Comparison of ENCODE assay signal across 33 mouse cellular contexts in the genomic region with DNA sequence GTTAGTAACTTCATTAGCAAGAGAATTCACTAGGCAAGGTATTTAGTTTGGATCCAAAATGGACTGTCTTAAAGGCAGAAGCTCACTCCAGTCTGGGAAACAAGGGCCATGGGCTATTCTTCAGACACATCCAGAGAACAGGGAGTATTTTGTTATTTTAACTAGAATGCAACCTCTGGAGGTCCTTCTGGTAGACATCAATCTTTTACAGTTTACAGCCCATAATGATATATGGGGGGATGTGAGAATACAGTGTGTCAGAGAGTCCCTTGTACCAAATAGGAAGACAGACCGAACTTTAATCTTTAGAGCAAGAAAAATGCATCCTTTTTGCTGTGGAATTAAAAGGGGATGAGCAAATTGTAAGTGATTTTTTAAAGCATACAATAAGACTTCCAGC.
"Had no signal": no experiment of that assay in that cellular context is flagged by ENCODE, and none has a peak within 500 bp of the region (broad histone marks: within the 10 kb centered on the region; RNA-seq: fewer than 3 reads in every experiment).

No protein-coding gene starts in this region.

- DNase-seq: heart, adult 18-20 months; heart, adult 2 months; heart, postnatal 10 days; heart, postnatal 14 days; heart, postnatal 36 days; heart, postnatal 4 days; kidney, adult 11 months; kidney, adult 18-20 months; kidney, adult 2 months; kidney, adult 9 months; kidney, postnatal 10 days; kidney, postnatal 14 days; kidney, postnatal 25 days; layer of hippocampus, adult 9-11 months; layer of hippocampus, postnatal 36 days had no signal

- H3K36me3 ChIP-seq: heart, embryonic 10.5 days; heart, embryonic 12.5 days; heart, embryonic 13.5 days; heart, embryonic 15.5 days; hindbrain, embryonic 10.5 days; hindbrain, embryonic 12.5 days; hindbrain, embryonic 13.5 days; hindbrain, embryonic 15.5 days; intestine, embryonic 15.5 days had no signal

- H3K4me1 ChIP-seq: heart, embryonic 10.5 days; heart, embryonic 12.5 days; heart, embryonic 13.5 days; heart, embryonic 15.5 days; hindbrain, embryonic 10.5 days; hindbrain, embryonic 12.5 days; hindbrain, embryonic 13.5 days; hindbrain, embryonic 15.5 days; intestine, embryonic 15.5 days had no signal

- H3K4me3 ChIP-seq: heart, adult 2 months; heart, embryonic 10.5 days; heart, embryonic 12.5 days; heart, embryonic 13.5 days; heart, embryonic 15.5 days; hindbrain, embryonic 10.5 days; hindbrain, embryonic 12.5 days; hindbrain, embryonic 13.5 days; hindbrain, embryonic 15.5 days; intestine, embryonic 15.5 days; layer of hippocampus, adult 2 months; left cerebral cortex, adult 2 months had no signal

- H3K27me3 ChIP-seq: heart, embryonic 12.5 days; heart, embryonic 13.5 days; heart, embryonic 15.5 days; hindbrain, embryonic 12.5 days; hindbrain, embryonic 13.5 days; hindbrain, embryonic 15.5 days; intestine, embryonic 15.5 days had no signal

- H3K27ac ChIP-seq: heart, adult 2 months; heart, embryonic 10.5 days; heart, embryonic 13.5 days; heart, embryonic 15.5 days; hindbrain, embryonic 10.5 days; hindbrain, embryonic 12.5 days; hindbrain, embryonic 13.5 days; hindbrain, embryonic 14.5 days; hindbrain, embryonic 15.5 days; hindbrain, postnatal 0 days; intestine, embryonic 15.5 days; layer of hippocampus, adult 2 months; left cerebral cortex, adult 2 months had no signal

- H3K9me3 ChIP-seq: heart, embryonic 10.5 days; heart, embryonic 12.5 days; heart, embryonic 13.5 days; heart, embryonic 15.5 days; hindbrain, embryonic 10.5 days; hindbrain, embryonic 12.5 days; hindbrain, embryonic 13.5 days; hindbrain, embryonic 15.5 days; intestine, embryonic 15.5 days had no signal

- H3K4me2 ChIP-seq: heart, embryonic 11.5 days; heart, embryonic 12.5 days; heart, embryonic 13.5 days; heart, embryonic 15.5 days; hindbrain, embryonic 12.5 days; hindbrain, embryonic 13.5 days; hindbrain, embryonic 14.5 days; hindbrain, embryonic 15.5 days; intestine, embryonic 15.5 days had no signal

- ATAC-seq: hindbrain, embryonic 16.5 days; hindbrain, postnatal 0 days; inflammation-experienced regulatory T-cells, adult 6 months; intestine, embryonic 15.5 days; intestine, embryonic 16.5 days; intestine, postnatal 0 days had no signal

- H3K9ac ChIP-seq: heart, embryonic 12.5 days; heart, embryonic 13.5 days; heart, embryonic 15.5 days; hindbrain, embryonic 12.5 days; hindbrain, embryonic 13.5 days; hindbrain, embryonic 14.5 days; hindbrain, embryonic 15.5 days; intestine, embryonic 15.5 days had no signal
